8 mouse cellular contexts compared by ENCODE assay signal in the genomic region with DNA sequence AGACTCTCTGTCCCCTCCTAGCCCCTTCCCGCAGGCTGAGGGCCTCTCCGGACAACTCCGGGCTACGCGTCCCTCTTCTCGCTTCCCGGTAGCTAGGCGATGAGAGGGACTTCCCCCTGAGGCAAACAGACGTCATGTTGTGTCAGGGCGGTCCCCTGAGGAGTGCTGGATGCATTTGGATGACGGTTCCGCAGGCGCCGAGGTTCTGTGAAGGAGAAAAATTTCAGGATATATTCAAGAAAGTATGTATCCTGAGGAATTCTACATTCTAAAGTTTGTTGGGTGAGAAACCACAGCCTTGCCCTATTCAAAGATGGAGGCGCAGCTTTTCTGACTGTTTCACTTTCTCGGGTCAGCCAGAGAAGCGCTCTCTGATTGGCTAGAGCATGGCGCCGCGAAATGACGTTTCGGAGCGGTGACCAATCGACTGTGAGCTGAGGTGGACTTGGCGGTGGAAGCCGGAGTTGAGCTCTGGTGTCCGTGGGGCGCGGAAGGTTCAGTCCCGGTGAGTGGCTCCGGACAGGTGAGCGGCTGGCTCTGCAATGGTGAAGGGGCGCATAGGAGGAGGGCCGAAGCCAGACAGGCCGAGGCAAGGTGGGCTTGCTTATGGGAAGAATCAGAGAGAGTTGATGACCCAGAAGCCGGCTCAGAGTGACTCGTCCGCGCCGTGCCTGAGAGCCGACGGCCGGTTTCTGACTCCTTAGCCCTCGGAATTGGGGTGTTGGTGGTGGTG. TPM values are rescaled to one million over a fixed set of nuclear protein-coding genes. Genes with fewer than 3 reads are reported as not detected.
DNase-seq lines count a peak whose midpoint lies in the region; ATAC-seq lines count a peak whose summit lies in the region.

A gene (plus strand): TSS at position 410 of the 733 bp plus-strand sequence.

- no peaks in the 10 kb centered on the region for H3K4me1 ChIP-seq in hindbrain, embryonic 11.5 days (replicated peaks; ENCODE audit: control insufficient read depth, insufficient read depth, low read length)

- H3K27ac ChIP-seq in hindbrain, embryonic 11.5 days (ENCODE audit: low read depth, low read length), result peak within 1 kb of the TSS; percentile 70

- WGBS in hindbrain, embryonic 11.5 days, result under 1% methylated on average over 44 of the region's 44 CpGs

- H3K9ac ChIP-seq in hindbrain, embryonic 11.5 days (ENCODE audit: low read depth, low read length), result peak within 1 kb of the TSS; percentile 65

- no peaks in the 10 kb centered on the region for H3K27me3 ChIP-seq in hindbrain, embryonic 11.5 days (ENCODE audit: control insufficient read depth, insufficient read depth, low read length)

- no peaks in the 10 kb centered on the region for H3K9me3 ChIP-seq in hindbrain, embryonic 11.5 days (ENCODE audit: control insufficient read depth, low read length)

- no peaks in the 10 kb centered on the region for H3K36me3 ChIP-seq in hindbrain, embryonic 11.5 days (ENCODE audit: control insufficient read depth, insufficient read depth, low read length)

- peak; percentile 99 for ATAC-seq in hindbrain, embryonic 11.5 days (ENCODE audit: low FRiP score)

- peak; percentile 94 for DNase-seq in Muller cell, postnatal 12 days (ENCODE audit: inconsistent ontology term)
- DNase-seq in cerebellum, adult 9-11 months, result peak; percentile 97
- DNase-seq in frontal cortex, adult 2 months (ENCODE audit: extremely low spot score in 1 of 2, low spot score in 1 of 2), result peak; percentile 96 to 99
- peak; percentile 95 for DNase-seq in hindbrain, embryonic 11.5 days (ENCODE audit: low spot score)
- peak; percentile 95 to 96 for DNase-seq in layer of hippocampus, postnatal 10 days (ENCODE audit: low spot score in 2 of 2)
- DNase-seq in lung, postnatal 10 days, result peak; percentile 98
- DNase-seq in ovary, postnatal 36 days (ENCODE audit: low spot score), result peak; percentile 94
- DNase-seq in thymus, postnatal 25 days, result peak; percentile 96

- H3K4me2 ChIP-seq in hindbrain, embryonic 11.5 days (replicated peaks; ENCODE audit: low read depth, low read length), result peak within 1 kb of the TSS; percentile 55

- peak within 1 kb of the TSS; percentile 52 for H3K4me3 ChIP-seq in hindbrain, embryonic 11.5 days (ENCODE audit: low read depth, low read length)

RNA-seq across cellular contexts. Expression of the gene that starts here (rescaled TPM):
- 44.2 and 50.1 TPM in 2 replicates for polyA plus RNA-seq in frontal cortex, adult 2 months (2012; rRNA removed)
- polyA plus RNA-seq in hindbrain, embryonic 11.5 days (2014; fragmentation: Nextera tagmentation; extraction: Ambion mirVana), result 94.1 and 110 TPM in 2 replicates
- 10 to 100 TPM; 46.5 to 47.8 TPM for total RNA-seq in layer of hippocampus, postnatal 10 days (2021)

Comparison
In these comparisons a context has a peak if more than half of its experiments do, and no peak if none do; other contexts are left out.
1. Peak in every context shown above with its lines: DNase-seq, ATAC-seq, H3K4me3 ChIP-seq and H3K27ac ChIP-seq.